Mouse (Mus musculus) midbrain, embryonic 11.5 days (tissue): ENCODE measurements around the gene Atg9b. TPM values are rescaled to one million over a fixed set of nuclear protein-coding genes. Genes with fewer than 3 reads are reported as not detected.

ENCODE experiments used
- ATAC-seq: fragments of 200-750 bp; cut with Nextera tagmentation; 2 replicates; pipeline ENCODE4 v1.8.0; 2017; ENCODE audit warnings: moderate TSS enrichment, moderate library complexity; ENCODE audit not compliant: low FRiP score
- DNase-seq: peaks from one replicate; pipeline ENCODE4 v3.0.0; 2015; ENCODE audit warnings: low spot score; ENCODE audit errors: missing footprints
- H3K27ac ChIP-seq: fragments of 300-500 bp; sonication (generic); 2 replicates; pipeline ENCODE4 v1.5.1; 2014; ENCODE audit warnings: low read depth, low read length
- H3K27me3 ChIP-seq: fragments of 300-500 bp; sonication (generic); 2 replicates; pipeline ENCODE4 v1.6.1; 2014; ENCODE audit warnings: mild to moderate bottlenecking, low read length, moderate library complexity, mixed read lengths; ENCODE audit not compliant: control insufficient read depth, insufficient read depth
- H3K36me3 ChIP-seq: fragments of 300-500 bp; sonication (generic); 2 replicates; pipeline ENCODE4 v1.6.1; 2014; ENCODE audit warnings: mild to moderate bottlenecking, low read length, moderate library complexity, mixed read lengths; ENCODE audit not compliant: control insufficient read depth, insufficient read depth
- H3K4me1 ChIP-seq: fragments of 300-500 bp; sonication (generic); 2 replicates; pipeline ENCODE4 v1.6.1; 2014; ENCODE audit warnings: low read length; ENCODE audit not compliant: control insufficient read depth, insufficient read depth
- H3K4me2 ChIP-seq: fragments of 300-500 bp; sonication (generic); 2 replicates; pipeline ENCODE4 v1.6.1; 2014; ENCODE audit warnings: mild to moderate bottlenecking, moderate library complexity
- H3K4me3 ChIP-seq: fragments of 300-500 bp; sonication (generic); 2 replicates; pipeline ENCODE4 v1.5.1; 2014; ENCODE audit warnings: low read depth, low read length
- H3K9ac ChIP-seq: fragments of 300-500 bp; sonication (generic); 2 replicates; pipeline ENCODE4 v1.6.1; 2014; ENCODE audit warnings: low read length
- H3K9me3 ChIP-seq: fragments of 300-500 bp; sonication (generic); 2 replicates; pipeline ENCODE4 v1.6.1; 2016; ENCODE audit warnings: low read length; ENCODE audit not compliant: control insufficient read depth
- WGBS: fragments of 180-500 bp; shearing (Covaris S2); extraction: QIAGEN DNeasy Blood & Tissue Kit; methylation state at CpG from one replicate; pipeline ENCODE4 v1.1.7; 2014; 5-methylcytosine and 5-hydroxymethylcytosine counted together
- polyA plus RNA-seq: library from polyadenylated mRNA; unstranded; fragments of >200 nt; fragmentation: Nextera tagmentation; extraction: Ambion mirVana; gene quantifications from 2 replicates; pipeline ENCODE4 v1.2.1, GENCODE M21; 2014

Atg9b gene
- polyA plus RNA-seq, 1 experiment from 2014 or later, result 0.66 TPM

- Histone ChIP-seq H3K9me3 (no peaks in the 10 kb centered on the region), H3K27ac (no peak overlapping the region; the same call in 1 of the 2 replicates), H3K4me3 (no peak overlapping the region), H3K27me3 (no peaks in the 10 kb centered on the region), H3K9ac (no peak overlapping the region), H3K36me3 (no peaks in the 10 kb centered on the region), H3K4me2 (no peak overlapping the region), H3K4me1 (peaks cover 45% of the 10 kb centered on the region)
- 80% methylated on average over 14 of the region's 14 CpGs for WGBS
- ATAC-seq (no peak), DNase-seq (no peak)
These were observed 49.6 kb downstream of the Atg9b start for GRCm38 (mm10) chr5:24342205-24342963.

DNA sequence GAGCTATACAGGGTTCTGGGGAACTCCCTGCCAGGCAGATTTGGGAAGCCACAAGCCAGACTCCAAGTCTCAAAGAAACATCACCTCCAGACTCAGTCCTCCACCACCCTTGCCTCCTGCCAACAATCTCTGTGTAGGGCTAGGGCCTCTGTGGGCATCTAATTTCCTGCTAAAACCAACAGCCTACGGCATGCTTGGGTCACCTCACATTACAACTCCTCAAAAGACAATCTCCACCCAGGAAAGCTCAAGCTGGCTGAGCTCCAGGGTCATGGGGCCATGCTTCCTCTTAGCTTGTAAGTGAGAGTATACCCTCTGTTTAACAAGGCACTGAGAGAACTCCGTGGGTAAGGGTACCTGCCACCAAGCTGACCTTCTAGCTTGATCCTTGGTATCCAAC lies 54.1 kb downstream of the Atg9b start:
- WGBS, result 88% methylated on average over 2 of the region's 2 CpGs
- no peak overlapping the region for H3K9ac ChIP-seq
- H3K27me3 ChIP-seq, result no peaks in the 10 kb centered on the region
- H3K4me3 ChIP-seq, result no peak overlapping the region
- peaks cover 24% of the 10 kb centered on the region for H3K4me1 ChIP-seq
- no peaks in the 10 kb centered on the region for H3K36me3 ChIP-seq
- ATAC-seq, result no peak
- H3K27ac ChIP-seq, result no peak overlapping the region
- no peak for DNase-seq
- H3K4me2 ChIP-seq, result no peak overlapping the region
- H3K9me3 ChIP-seq, result no peaks in the 10 kb centered on the region

- Histone ChIP-seq H3K4me2 (no peak overlapping the region), H3K4me3 (no peak overlapping the region)
These were observed 54.6 kb downstream of the Atg9b start for GRCm38 (mm10) chr5:24337366-24337765.

GRCm38 (mm10) chr5:24335888-24336511 lies 55.9 kb downstream of the Atg9b start:
- H3K4me3 ChIP-seq, result no peak overlapping the region
- H3K4me1 ChIP-seq, result peaks cover 11% of the 10 kb centered on the region
- H3K36me3 ChIP-seq, result no peaks in the 10 kb centered on the region
- H3K9ac ChIP-seq, result no peak overlapping the region
- no peaks in the 10 kb centered on the region for H3K27me3 ChIP-seq
- H3K9me3 ChIP-seq, result no peaks in the 10 kb centered on the region
- ATAC-seq (peak; percentile 86), DNase-seq (peak; percentile 91)
- H3K27ac ChIP-seq, result no peak overlapping the region
- WGBS, result 18% methylated on average over 3 of the region's 3 CpGs
- no peak overlapping the region for H3K4me2 ChIP-seq

More at GRCm38 (mm10) chr5:24337366-24337765, 54.6 kb downstream of the Atg9b start:
- Histone ChIP-seq H3K27me3 (no peaks in the 10 kb centered on the region), H3K4me1 (peaks cover 19% of the 10 kb centered on the region), H3K9me3 (no peaks in the 10 kb centered on the region), H3K9ac (no peak overlapping the region), H3K36me3 (no peaks in the 10 kb centered on the region), H3K27ac (no peak overlapping the region)
- DNase-seq (no peak), ATAC-seq (no peak)
- 41% methylated on average over 9 of the region's 9 CpGs for WGBS

GRCm38 (mm10) chr5:24334749-24335148 lies 57.2 kb downstream of the Atg9b start:
- H3K9ac ChIP-seq, result peak overlapping the region; percentile 27; the same call in 1 of the 2 replicates
- WGBS, result 26% methylated on average over 3 of the region's 3 CpGs

More at GRCm38 (mm10) chr5:24334749-24335148, 57.2 kb downstream of the Atg9b start:
- ATAC-seq (no peak), DNase-seq (no peak)
- no peaks in the 10 kb centered on the region for H3K36me3 ChIP-seq
- no peak overlapping the region for H3K27ac ChIP-seq
- H3K4me1 ChIP-seq, result peaks cover 15% of the 10 kb centered on the region
- H3K4me2 ChIP-seq, result no peak overlapping the region
- H3K9me3 ChIP-seq, result no peaks in the 10 kb centered on the region
- H3K27me3 ChIP-seq, result no peaks in the 10 kb centered on the region
- H3K4me3 ChIP-seq, result no peak overlapping the region

Other genes with a start within 250 kb of the Atg9b start
- 18.3 and 20.6 TPM in 2 replicates for gene Nupl2, start 227.2 kb downstream of the Atg9b start, polyA plus RNA-seq
- gene Kcnh2, start 40.5 kb downstream of the Atg9b start, polyA plus RNA-seq, result 12.5 and 16.2 TPM in 2 replicates
- 4.9 and 5.5 TPM in 2 replicates for gene Nos3, start 27.3 kb downstream of the Atg9b start, polyA plus RNA-seq
- gene Abcb8, start 1.5 kb upstream of the Atg9b start, polyA plus RNA-seq, result 32.5 and 34.1 TPM in 2 replicates
- 0.30 TPM in 1 of 2 replicates, not detected in the other for gene Asic3, start 21.2 kb upstream of the Atg9b start, polyA plus RNA-seq
- 52.8 and 58.1 TPM in 2 replicates for gene Cdk5, start 31.4 kb upstream of the Atg9b start, polyA plus RNA-seq
- gene Slc4a2, start 31.7 kb upstream of the Atg9b start, polyA plus RNA-seq, result 16.7 and 21.5 TPM in 2 replicates
- 79.3 and 84.6 TPM in 2 replicates for gene Fastk, start 53.1 kb upstream of the Atg9b start, polyA plus RNA-seq
- gene Tmub1, start 55.7 kb upstream of the Atg9b start, polyA plus RNA-seq, result 30.5 and 32.3 TPM in 2 replicates
- gene Agap3, start 60.0 kb upstream of the Atg9b start, polyA plus RNA-seq, result 43.1 and 57.0 TPM in 2 replicates
- 0.15 TPM in 1 of 2 replicates, not detected in the other for gene Gbx1, start 135.1 kb upstream of the Atg9b start, polyA plus RNA-seq
- gene Asb10, start 148.8 kb upstream of the Atg9b start, polyA plus RNA-seq, result 0.25 TPM in 2 replicates
- gene 4931409K22Rik, start 164.7 kb upstream of the Atg9b start, polyA plus RNA-seq, result not detected in 2 replicates
- 143 and 147 TPM in 2 replicates for gene Abcf2, start 185.3 kb upstream of the Atg9b start, polyA plus RNA-seq
- gene Chpf2, start 194.6 kb upstream of the Atg9b start, polyA plus RNA-seq, result 7.2 and 9.6 TPM in 2 replicates
- 56.8 and 60.2 TPM in 2 replicates for gene Smarcd3, start 232.3 kb upstream of the Atg9b start, polyA plus RNA-seq